Mouse (Mus musculus) liver, postnatal 0 days (tissue): Measurements from ENCODE around the gene Gm7233. TPM values are rescaled to one million over a fixed set of nuclear protein-coding genes. Genes with fewer than 3 reads are reported as not detected.
"Not testable (repeated sequence)": the region's sequence is repeated elsewhere in the genome, so short reads cannot be mapped to it uniquely, and the experiment has no call there.

Experiments
- ATAC-seq: fragments of 200-750 bp; cut with Nextera tagmentation; 2 replicates; pipeline ENCODE4 v1.8.0; 2017; ENCODE audit warnings: mild to moderate bottlenecking, moderate library complexity
- DNase-seq: peaks from one replicate; pipeline ENCODE4 v3.0.0-alpha.2; 2016
- H3K27ac ChIP-seq: fragments of 300-500 bp; sonication (generic); 2 replicates; pipeline ENCODE4 v1.5.1; 2014; ENCODE audit warnings: antibody characterized with exemption, moderate library complexity, mild to moderate bottlenecking, low read depth
- H3K27me3 ChIP-seq: fragments of 300-500 bp; sonication (generic); 2 replicates; pipeline ENCODE4 v1.6.1; 2014; ENCODE audit warnings: low read length, control low read depth, mixed read lengths; ENCODE audit not compliant: insufficient read depth
- H3K36me3 ChIP-seq: fragments of 300-500 bp; sonication (generic); replicated peaks from 2 replicates; pipeline ENCODE4 v1.6.1; 2014; ENCODE audit warnings: mild to moderate bottlenecking, control low read depth, low read length, moderate library complexity, mixed read lengths; ENCODE audit not compliant: insufficient read depth
- H3K4me1 ChIP-seq: fragments of 300-500 bp; sonication (generic); 2 replicates; pipeline ENCODE4 v1.6.1; 2014; ENCODE audit warnings: antibody characterized with exemption, mild to moderate bottlenecking, control low read depth; ENCODE audit not compliant: insufficient read depth
- H3K4me2 ChIP-seq: fragments of 300-500 bp; sonication (generic); 2 replicates; pipeline ENCODE4 v1.6.1; 2014; ENCODE audit warnings: low read depth, mild to moderate bottlenecking, low read length, moderate library complexity, mixed read lengths
- H3K4me3 ChIP-seq: fragments of 300-500 bp; sonication (generic); 2 replicates; pipeline ENCODE4 v1.5.1; 2014; ENCODE audit warnings: low read depth, low read length
- H3K9ac ChIP-seq: fragments of 300-500 bp; sonication (generic); replicated peaks from 2 replicates; pipeline ENCODE4 v1.6.1; 2014; ENCODE audit warnings: mild to moderate bottlenecking, moderate library complexity
- H3K9me3 ChIP-seq: fragments of 300-500 bp; sonication (generic); 2 replicates; pipeline ENCODE4 v1.6.1; 2016; ENCODE audit warnings: mild to moderate bottlenecking, control low read depth, low read length, mixed read lengths
- WGBS: fragments of 180-500 bp; shearing (Covaris S2); extraction: QIAGEN DNeasy Blood & Tissue Kit; methylation state at CpG from one replicate; pipeline ENCODE4 v1.1.7; 2014; ENCODE audit not compliant: insufficient replicate concordance; 5-methylcytosine and 5-hydroxymethylcytosine counted together
- polyA plus RNA-seq: library from polyadenylated mRNA; unstranded; fragments of >200 nt; fragmentation: Nextera tagmentation; extraction: Ambion mirVana; gene quantifications from 2 replicates; pipeline ENCODE4 v1.2.1, GENCODE M21; 2015

Gene Gm7233
- polyA plus RNA-seq: not detected in 2 replicates

- not testable (repeated sequence) for H3K9ac ChIP-seq, ATAC-seq, H3K4me1 ChIP-seq, DNase-seq, H3K27ac ChIP-seq, H3K36me3 ChIP-seq, H3K9me3 ChIP-seq, H3K4me3 ChIP-seq, H3K27me3 ChIP-seq, H3K4me2 ChIP-seq
- WGBS: 59% methylated on average over 4 of the region's 5 CpGs
These were observed at the start of gene Gm7233 for GRCm38 (mm10) chr14:43179567-43179966. TSS of gene Gm7233 (plus strand) at chr14:43179867.

GRCm38 (mm10) chr14:43167189-43167588, 12.5 kb upstream of the Gm7233 start:
- not testable (repeated sequence) for ATAC-seq, H3K9ac ChIP-seq, H3K4me2 ChIP-seq, H3K27me3 ChIP-seq, DNase-seq, H3K27ac ChIP-seq, H3K4me1 ChIP-seq, H3K4me3 ChIP-seq, H3K9me3 ChIP-seq, H3K36me3 ChIP-seq
- 68% methylated on average over 4 of the region's 4 CpGs for WGBS

GRCm38 (mm10) chr14:43167942-43168341, 11.7 kb upstream of the Gm7233 start:
- not testable (repeated sequence) for H3K4me3 ChIP-seq, ATAC-seq, H3K27ac ChIP-seq, H3K9ac ChIP-seq, H3K4me2 ChIP-seq, H3K27me3 ChIP-seq, H3K9me3 ChIP-seq, H3K4me1 ChIP-seq, DNase-seq, H3K36me3 ChIP-seq
- no CpG with 5 or more reads among the region's 10 CpGs for WGBS

- 8% methylated on average over 1 of the region's 10 CpGs for WGBS
- H3K4me3 ChIP-seq, ATAC-seq, H3K9ac ChIP-seq, H3K9me3 ChIP-seq, H3K36me3 ChIP-seq, H3K4me1 ChIP-seq, H3K27me3 ChIP-seq, H3K27ac ChIP-seq, H3K4me2 ChIP-seq, DNase-seq: not testable (repeated sequence)
These were observed 11.0 kb upstream of the Gm7233 start for GRCm38 (mm10) chr14:43168573-43169170.

GRCm38 (mm10) chr14:43235204-43235603, 55.5 kb downstream of the Gm7233 start, which contains the start of gene Gm8122:
TSS of gene Gm8122 (minus strand) at chr14:43235304.
- not testable (repeated sequence) for H3K4me2 ChIP-seq, H3K9ac ChIP-seq, H3K36me3 ChIP-seq, H3K4me1 ChIP-seq, H3K4me3 ChIP-seq, H3K27me3 ChIP-seq, DNase-seq, ATAC-seq, H3K9me3 ChIP-seq, H3K27ac ChIP-seq
- WGBS: 86% methylated on average over 3 of the region's 4 CpGs

Other genes starting within 250 kb of the Gm7233 start
- gene Gm8082, start 186.2 kb upstream of the Gm7233 start, polyA plus RNA-seq: not detected in 2 replicates
- not detected in 2 replicates for gene Gm10376, start 164.2 kb upstream of the Gm7233 start, polyA plus RNA-seq
- gene Gm8094, start 103.2 kb upstream of the Gm7233 start, polyA plus RNA-seq: not detected in 2 replicates
- gene Gm8104, start 79.3 kb upstream of the Gm7233 start, polyA plus RNA-seq: not detected in 2 replicates
- gene Gm8122, start 55.4 kb downstream of the Gm7233 start, polyA plus RNA-seq: not detected in 2 replicates
- not detected in 2 replicates for gene Gm8126, start 78.8 kb downstream of the Gm7233 start, polyA plus RNA-seq
- not detected in 2 replicates for gene Gm9732, start 95.2 kb downstream of the Gm7233 start, polyA plus RNA-seq
- gene Gm8127, start 114.0 kb downstream of the Gm7233 start, polyA plus RNA-seq: not detected in 2 replicates
- gene 1700001F09Rik, start 167.9 kb downstream of the Gm7233 start, polyA plus RNA-seq: not detected in 2 replicates
- gene Gm8138, start 236.5 kb downstream of the Gm7233 start, polyA plus RNA-seq: not detected in 2 replicates